Mouse (Mus musculus): ENCODE measurements around the gene Hoxa4.

- no peak for TF ChIP-seq CTCF (IDR thresholded peaks at IDR 0.05; ENCODE audit: low read depth)
- no peak for TF ChIP-seq EP300 (IDR thresholded peaks at IDR 0.05; ENCODE audit: low read depth)
These were observed 18.1 kb upstream of the Hoxa4 start for GRCm38 (mm10) chr6:52209685-52210046.
